Mouse (Mus musculus) thymus, postnatal 0 days (tissue): ENCODE measurements around the gene Ackr3. TPM values are rescaled to one million over a fixed set of nuclear protein-coding genes. Genes with fewer than 3 reads are reported as not detected.

Source experiments
- DNase-seq: peaks from one replicate; pipeline ENCODE4 v3.0.0-alpha.2; 2015; ENCODE audit warnings: low spot score
- polyA plus RNA-seq: library from polyadenylated mRNA; unstranded; fragments of >200 nt; fragmentation: Nextera tagmentation; extraction: Ambion mirVana; gene quantifications from 2 replicates; pipeline ENCODE4 v1.2.1, GENCODE M21; 2015

The Ackr3 gene
- polyA plus RNA-seq, 1 experiment from 2014 or later, result 1.6 TPM

GRCm38 (mm10) chr1:90203341-90203740 lies 439 bp upstream of the Ackr3 start:
- DNase-seq, result no peak

- DNase-seq, result no peak
Measured at GRCm38 (mm10) chr1:90204821-90205220, 1.0 kb downstream of the Ackr3 start.

- no peak for DNase-seq
Measured at GRCm38 (mm10) chr1:90205223-90205622, 1.4 kb downstream of the Ackr3 start.

GRCm38 (mm10) chr1:90206684-90207083 lies 2.9 kb downstream of the Ackr3 start:
- no peak for DNase-seq

- DNase-seq, result no peak
Measured at GRCm38 (mm10) chr1:90207279-90207678, 3.5 kb downstream of the Ackr3 start.

GRCm38 (mm10) chr1:90207739-90208502 lies 4.1 kb downstream of the Ackr3 start:
- no peak for DNase-seq

- no peak for DNase-seq
Measured at GRCm38 (mm10) chr1:90208503-90208860, 4.7 kb downstream of the Ackr3 start.

- no peak for DNase-seq
Measured at GRCm38 (mm10) chr1:90209069-90209468, 5.3 kb downstream of the Ackr3 start.

- no peak for DNase-seq
Measured at GRCm38 (mm10) chr1:90209741-90210140, 6.0 kb downstream of the Ackr3 start.

GRCm38 (mm10) chr1:90210346-90210745 lies 6.6 kb downstream of the Ackr3 start:
- no peak for DNase-seq

- no peak for DNase-seq
Measured at GRCm38 (mm10) chr1:90210761-90211160, 7.0 kb downstream of the Ackr3 start.

- no peak for DNase-seq
Measured at GRCm38 (mm10) chr1:90212376-90212775, 8.6 kb downstream of the Ackr3 start.

GRCm38 (mm10) chr1:90212901-90213300 lies 9.1 kb downstream of the Ackr3 start:
- DNase-seq, result no peak

- no peak for DNase-seq
Measured at GRCm38 (mm10) chr1:90214021-90214420, 10.2 kb downstream of the Ackr3 start.

GRCm38 (mm10) chr1:90214926-90215325 lies 11.1 kb downstream of the Ackr3 start:
- no peak for DNase-seq

GRCm38 (mm10) chr1:90215881-90216280 lies 12.1 kb downstream of the Ackr3 start:
- no peak for DNase-seq

- no peak for DNase-seq
Measured at GRCm38 (mm10) chr1:90216395-90216794, 12.6 kb downstream of the Ackr3 start.

- DNase-seq, result no peak
Measured at GRCm38 (mm10) chr1:90220280-90220679, 16.5 kb downstream of the Ackr3 start.

- no peak for DNase-seq
Measured at GRCm38 (mm10) chr1:90220844-90221243, 17.1 kb downstream of the Ackr3 start.

GRCm38 (mm10) chr1:90221811-90222361 lies 18.1 kb downstream of the Ackr3 start:
- no peak for DNase-seq

GRCm38 (mm10) chr1:90222427-90222901 lies 18.7 kb downstream of the Ackr3 start:
- DNase-seq, result no peak

- no peak for DNase-seq
Measured at GRCm38 (mm10) chr1:90223006-90223405, 19.2 kb downstream of the Ackr3 start.

- no peak for DNase-seq
Measured at GRCm38 (mm10) chr1:90225603-90226254, 21.9 kb downstream of the Ackr3 start.
